Mouse (Mus musculus) kidney, adult 8-10 months (tissue): Measurements from ENCODE around the gene 1700029F12Rik.
"Not testable (repeated sequence)": the region's sequence is repeated elsewhere in the genome, so short reads cannot be mapped to it uniquely, and the experiment has no call there.

Experiments used
- DNase-seq, 2 experiments: peaks; one replicate each; pipeline ENCODE4 v3.0.0; 2022

The 1700029F12Rik gene

GRCm38 (mm10) chr13:97034262-97034661 lies at the start of gene 1700029F12Rik:
Gene 1700029F12Rik, minus strand, starts transcription at chr13:97034362.
- no peak for DNase-seq

- DNase-seq, result no peak
Measured at GRCm38 (mm10) chr13:97082432-97082831, 48.3 kb upstream of the 1700029F12Rik start.

GRCm38 (mm10) chr13:97080615-97081014 lies 46.5 kb upstream of the 1700029F12Rik start:
- DNase-seq, result no peak

- no peak for DNase-seq
Measured at GRCm38 (mm10) chr13:97080201-97080600, 46.0 kb upstream of the 1700029F12Rik start.

- no peak for DNase-seq
Measured at GRCm38 (mm10) chr13:97077556-97077955, 43.4 kb upstream of the 1700029F12Rik start.

- no peak for DNase-seq
Measured at GRCm38 (mm10) chr13:97073497-97073896, 39.3 kb upstream of the 1700029F12Rik start.

GRCm38 (mm10) chr13:97071626-97072241 lies 37.6 kb upstream of the 1700029F12Rik start:
- no peak for DNase-seq

GRCm38 (mm10) chr13:97070931-97071625 lies 36.9 kb upstream of the 1700029F12Rik start:
- no peak for DNase-seq

- DNase-seq, result no peak
Measured at GRCm38 (mm10) chr13:97068151-97068550, 34.0 kb upstream of the 1700029F12Rik start.

GRCm38 (mm10) chr13:97067691-97068090 lies 33.5 kb upstream of the 1700029F12Rik start:
- no peak for DNase-seq

- DNase-seq, result no peak
Measured at GRCm38 (mm10) chr13:97066649-97067550, 32.7 kb upstream of the 1700029F12Rik start, which contains the start of gene Fam169a. Gene Fam169a, plus strand, starts transcription at chr13:97067286.

GRCm38 (mm10) chr13:97064844-97065621 lies 30.9 kb upstream of the 1700029F12Rik start:
- DNase-seq, result not testable (repeated sequence)

GRCm38 (mm10) chr13:97064413-97064812 lies 30.3 kb upstream of the 1700029F12Rik start:
- DNase-seq, result no peak

GRCm38 (mm10) chr13:97063431-97063830 lies 29.3 kb upstream of the 1700029F12Rik start:
- DNase-seq, result no peak

- no peak for DNase-seq
Measured at GRCm38 (mm10) chr13:97062151-97062550, 28.0 kb upstream of the 1700029F12Rik start.

GRCm38 (mm10) chr13:97060331-97060730 lies 26.2 kb upstream of the 1700029F12Rik start:
- no peak for DNase-seq

GRCm38 (mm10) chr13:97059746-97060145 lies 25.6 kb upstream of the 1700029F12Rik start:
- no peak for DNase-seq

GRCm38 (mm10) chr13:97057817-97058216 lies 23.7 kb upstream of the 1700029F12Rik start:
- no peak for DNase-seq

GRCm38 (mm10) chr13:97053844-97054243 lies 19.7 kb upstream of the 1700029F12Rik start:
- DNase-seq, result peak in 1 of 2 experiments; percentile 5

- peak; percentile 9 to 61 for DNase-seq
Measured at GRCm38 (mm10) chr13:97052667-97053066, 18.5 kb upstream of the 1700029F12Rik start.

- DNase-seq, result peak; percentile 51 to 81
Measured at GRCm38 (mm10) chr13:97051158-97051557, 17.0 kb upstream of the 1700029F12Rik start.

GRCm38 (mm10) chr13:97030075-97030474 lies 4.1 kb downstream of the 1700029F12Rik start:
- no peak for DNase-seq
